ENCODE assay signal across 8 mouse cellular contexts in genomic region chr17:28484704-28485445, GRCm38 (mm10). TPM values are rescaled to one million over a fixed set of nuclear protein-coding genes. Genes with fewer than 3 reads are reported as not detected.
DNase-seq lines count a peak whose midpoint lies in the region; ATAC-seq and TF ChIP-seq lines count a peak whose summit lies in the region.

No protein-coding gene starts in this region.

- H3K4me2 ChIP-seq in kidney, embryonic 16.5 days (replicated peaks; ENCODE audit: low read depth, low read length): peak overlapping the region; percentile 61
- peak overlapping the region; percentile 88 for H3K4me2 ChIP-seq in liver, embryonic 16.5 days (ENCODE audit: low read depth, low read length)
- peak overlapping the region; percentile 68 for H3K4me2 ChIP-seq in neural tube, embryonic 11.5 days (ENCODE audit: low read depth)

- no peak for TF ChIP-seq CTCF in G1E (IDR thresholded peaks at IDR 0.05; ENCODE audit: low read depth, low read length)
- TF ChIP-seq CTCF in cortical plate, adult 2 months (IDR thresholded peaks at IDR 0.05; ENCODE audit: extremely low read depth, insufficient read depth, low read length): no peak

- no peak for ATAC-seq in G1E (ENCODE audit: extremely low read depth, insufficient number of reproducible peaks, low FRiP score, poor library complexity, severe bottlenecking)
- ATAC-seq in kidney, embryonic 16.5 days (ENCODE audit: low FRiP score, low TSS enrichment): peak; percentile 29; the same call in 1 of the 2 replicates
- no peak for ATAC-seq in liver, embryonic 16.5 days (ENCODE audit: low read depth)
- ATAC-seq in neural tube, embryonic 11.5 days (ENCODE audit: insufficient read depth, low FRiP score, low TSS enrichment): 0 out of 2 replicates have a peak, but pooled peaks have one; percentile 2

- peak overlapping the region; percentile 79 for H3K9ac ChIP-seq in kidney, embryonic 16.5 days (replicated peaks; ENCODE audit: low read length)
- peak overlapping the region; percentile 71 for H3K9ac ChIP-seq in liver, embryonic 16.5 days (ENCODE audit: low read depth, low read length)
- peak overlapping the region; percentile 76 for H3K9ac ChIP-seq in neural tube, embryonic 11.5 days (ENCODE audit: low read length)

- H3K36me3 ChIP-seq in G1E (replicated peaks): peaks cover 9% of the 10 kb centered on the region
- H3K36me3 ChIP-seq in heart, embryonic 10.5 days: 0 out of 2 replicates have a peak, but pooled peaks cover 5% of the 10 kb centered on the region
- 0 out of 2 replicates have a peak, but pooled peaks cover 3% of the 10 kb centered on the region for H3K36me3 ChIP-seq in kidney, embryonic 16.5 days (ENCODE audit: insufficient read depth, low read length)
- H3K36me3 ChIP-seq in liver, embryonic 16.5 days (ENCODE audit: control insufficient read depth, insufficient read depth): no peaks in the 10 kb centered on the region
- no peaks in the 10 kb centered on the region for H3K36me3 ChIP-seq in neural tube, embryonic 11.5 days (ENCODE audit: control insufficient read depth, insufficient read depth, low read length)

- H3K9me3 ChIP-seq in G1E (replicated peaks): peaks cover 4% of the 10 kb centered on the region; the same call in 1 of the 2 replicates
- no peaks in the 10 kb centered on the region for H3K9me3 ChIP-seq in heart, embryonic 10.5 days
- no peaks in the 10 kb centered on the region for H3K9me3 ChIP-seq in kidney, embryonic 16.5 days (ENCODE audit: low read length)
- H3K9me3 ChIP-seq in liver, embryonic 16.5 days (replicated peaks; ENCODE audit: control insufficient read depth, low read length): 0 out of 2 replicates have a peak, but pooled peaks cover 2% of the 10 kb centered on the region
- H3K9me3 ChIP-seq in neural tube, embryonic 11.5 days (ENCODE audit: control insufficient read depth, low read length): no peaks in the 10 kb centered on the region

- peak; percentile 59 for DNase-seq in 3134 (ENCODE audit: extremely low read depth, insufficient read length, low spot score)
- no peak for DNase-seq in G1E (ENCODE audit: low spot score)
- DNase-seq in heart, embryonic 10.5 days (ENCODE audit: low spot score): no peak
- peak; percentile 58 for DNase-seq in neural tube, embryonic 11.5 days (ENCODE audit: low spot score)
- no peak for DNase-seq in B cell, adult 2 months

- H3K27me3 ChIP-seq in G1E (ENCODE audit: insufficient read depth, low read length): peaks cover 1% of the 10 kb centered on the region
- H3K27me3 ChIP-seq in heart, embryonic 10.5 days (ENCODE audit: insufficient read depth, poor library complexity, severe bottlenecking): no peaks in the 10 kb centered on the region
- H3K27me3 ChIP-seq in kidney, embryonic 16.5 days (ENCODE audit: insufficient read depth, low read length): no peaks in the 10 kb centered on the region
- H3K27me3 ChIP-seq in liver, embryonic 16.5 days (ENCODE audit: control insufficient read depth, insufficient read depth, low read depth, low read length): peaks cover 7% of the 10 kb centered on the region
- H3K27me3 ChIP-seq in neural tube, embryonic 11.5 days (ENCODE audit: control insufficient read depth, insufficient read depth, low read length): no peaks in the 10 kb centered on the region

- peak overlapping the region; percentile 92 for H3K4me3 ChIP-seq in G1E (ENCODE audit: low read depth, low read length)
- H3K4me3 ChIP-seq in cortical plate, adult 2 months (ENCODE audit: insufficient read depth, low read length): peak overlapping the region; percentile 98
- H3K4me3 ChIP-seq in heart, embryonic 10.5 days: peak overlapping the region; percentile 97
- peak overlapping the region; percentile 68 for H3K4me3 ChIP-seq in kidney, embryonic 16.5 days (ENCODE audit: low read length)
- peak overlapping the region; percentile 75 for H3K4me3 ChIP-seq in liver, embryonic 16.5 days (ENCODE audit: low read depth, low read length)
- H3K4me3 ChIP-seq in neural tube, embryonic 11.5 days (ENCODE audit: low read depth, low read length): peak overlapping the region; percentile 79

- H3K27ac ChIP-seq in cortical plate, adult 2 months (ENCODE audit: insufficient read depth, low read length): peak overlapping the region; percentile 75; the same call in 1 of the 2 replicates
- H3K27ac ChIP-seq in heart, embryonic 10.5 days: peak overlapping the region; percentile 94
- peak overlapping the region; percentile 78; the same call in 1 of the 2 replicates for H3K27ac ChIP-seq in kidney, embryonic 16.5 days (ENCODE audit: low read length)
- H3K27ac ChIP-seq in liver, embryonic 16.5 days (ENCODE audit: low read length): peak overlapping the region; percentile 69
- H3K27ac ChIP-seq in neural tube, embryonic 11.5 days (ENCODE audit: low read depth, low read length): peak overlapping the region; percentile 87; the same call in 1 of the 2 replicates

- TF ChIP-seq POLR2A in cortical plate, adult 2 months (IDR thresholded peaks at IDR 0.05; ENCODE audit: extremely low read depth, insufficient read depth, low read length): no peak

- WGBS in heart, embryonic 10.5 days: 8% methylated on average over 30 of the region's 30 CpGs
- 4% methylated on average over 30 of the region's 30 CpGs for WGBS in kidney, embryonic 16.5 days
- WGBS in liver, embryonic 16.5 days (ENCODE audit: insufficient replicate concordance): 5% methylated on average over 30 of the region's 30 CpGs
- WGBS in neural tube, embryonic 11.5 days: 7% methylated on average over 30 of the region's 30 CpGs

- H3K4me1 ChIP-seq in G1E (ENCODE audit: insufficient read depth, low read depth, low read length): peaks cover 21% of the 10 kb centered on the region
- no peaks in the 10 kb centered on the region; the same call in 1 of the 2 replicates for H3K4me1 ChIP-seq in cortical plate, adult 2 months (ENCODE audit: control insufficient read depth, insufficient read depth, low read length)
- H3K4me1 ChIP-seq in heart, embryonic 10.5 days: peaks cover 11% of the 10 kb centered on the region
- peaks cover 8% of the 10 kb centered on the region for H3K4me1 ChIP-seq in kidney, embryonic 16.5 days (ENCODE audit: insufficient read depth, low read length)
- peaks cover 10% of the 10 kb centered on the region for H3K4me1 ChIP-seq in liver, embryonic 16.5 days (ENCODE audit: control insufficient read depth, low read depth, low read length)
- H3K4me1 ChIP-seq in neural tube, embryonic 11.5 days (ENCODE audit: control insufficient read depth, insufficient read depth, low read length): no peaks in the 10 kb centered on the region

RNA-seq across cellular contexts. Expression of gene Fkbp5, which starts 32.5 kb away (rescaled TPM):
- 11.7 and 16.4 TPM in 2 replicates for total RNA-seq in G1E (2014; fragmentation: Nextera tagmentation)
- 14.0 and 18.5 TPM in 2 replicates for total RNA-seq in G1E (2017)
- polyA plus RNA-seq in G1E (2012): 36.6 and 41.4 TPM in 2 replicates
- 13.5 and 17.7 TPM in 2 replicates for polyA plus RNA-seq in cortical plate, adult 2 months (2012; rRNA removed)
- 16.0 and 21.9 TPM in 2 replicates for polyA plus RNA-seq in heart, embryonic 10.5 days (2016; fragmentation: Nextera tagmentation; extraction: Ambion mirVana)
- polyA plus RNA-seq in kidney, embryonic 16.5 days (2015; fragmentation: Nextera tagmentation; extraction: Ambion mirVana): 35.5 and 36.0 TPM in 2 replicates
- 18.9 and 21.5 TPM in 2 replicates for polyA plus RNA-seq in liver, embryonic 16.5 days (2015; fragmentation: Nextera tagmentation; extraction: Ambion mirVana)
- polyA plus RNA-seq in neural tube, embryonic 11.5 days (2014; fragmentation: Nextera tagmentation; extraction: Ambion mirVana): 9.7 and 11.2 TPM in 2 replicates

RNA-seq across cellular contexts. Expression of gene Armc12, which starts 45.7 kb away (rescaled TPM):
- total RNA-seq in G1E (2014; fragmentation: Nextera tagmentation) (not detected in 2 replicates), G1E (2017) (not detected in 2 replicates)
- polyA plus RNA-seq in G1E (2012): 0.07 TPM in 1 of 2 replicates, not detected in the other
- not detected in 2 replicates for polyA plus RNA-seq in cortical plate, adult 2 months (2012; rRNA removed)
- 0.10 TPM in 1 of 2 replicates, not detected in the other for polyA plus RNA-seq in heart, embryonic 10.5 days (2016; fragmentation: Nextera tagmentation; extraction: Ambion mirVana)
- not detected in 2 replicates for polyA plus RNA-seq in kidney, embryonic 16.5 days (2015; fragmentation: Nextera tagmentation; extraction: Ambion mirVana)
- polyA plus RNA-seq in liver, embryonic 16.5 days (2015; fragmentation: Nextera tagmentation; extraction: Ambion mirVana): not detected in 2 replicates
- polyA plus RNA-seq in neural tube, embryonic 11.5 days (2014; fragmentation: Nextera tagmentation; extraction: Ambion mirVana): not detected in 2 replicates

Comparison
In these comparisons a context has a peak if more than half of its experiments do, and no peak if none do; other contexts are left out.
1. DNase-seq: peak in 3134 (single experiment) and neural tube, embryonic 11.5 days (single experiment); none in G1E (single experiment), heart, embryonic 10.5 days (single experiment) and B cell, adult 2 months (0 of 2).
2. ATAC-seq: peak in kidney, embryonic 16.5 days (single experiment) and neural tube, embryonic 11.5 days (single experiment); none in G1E (single experiment) and liver, embryonic 16.5 days (single experiment).
3. Peak in every context shown above with its lines, with median percentiles within 50 percentile points of each other: H3K4me3 ChIP-seq, H3K27ac ChIP-seq, H3K4me2 ChIP-seq and H3K9ac ChIP-seq.